In the genomic region with DNA sequence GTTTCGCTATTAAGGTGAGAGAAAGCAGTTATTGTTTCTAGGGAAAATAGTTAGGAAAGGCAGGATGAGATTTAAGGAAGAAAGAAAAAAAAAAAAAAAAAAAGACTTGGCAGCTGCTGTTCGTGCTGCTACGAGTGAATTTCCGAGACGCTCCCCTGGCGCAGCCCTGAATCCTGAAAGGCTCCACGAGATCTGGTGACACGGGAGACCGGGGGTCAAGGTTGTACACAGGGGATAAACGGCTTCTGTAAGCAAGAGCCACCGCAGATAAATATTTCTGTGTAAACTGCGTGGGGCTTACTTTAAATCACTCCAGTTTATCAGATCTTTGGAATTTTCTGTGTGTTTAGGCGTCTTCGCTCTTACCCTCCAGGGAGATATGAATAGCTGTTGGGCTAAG, we compare ENCODE assay signal across 15 mouse cellular contexts. TPM values are rescaled to one million over a fixed set of nuclear protein-coding genes. Genes with fewer than 3 reads are reported as not detected.
DNase-seq lines count a peak whose midpoint lies in the region; ATAC-seq and TF ChIP-seq lines count a peak whose summit lies in the region.
"Had no signal": no experiment of that assay in that cellular context is flagged by ENCODE, and none has a peak within 500 bp of the region (broad histone marks: within the 10 kb centered on the region; RNA-seq: fewer than 3 reads in every experiment).

No protein-coding gene starts in this region.

- peak; percentile 39 for DNase-seq in adrenal gland, postnatal 14 days
- DNase-seq in adrenal gland, adult 18-20 months (ENCODE audit: low spot score in 2 of 2) = no peak
- DNase-seq in limb, embryonic 14.5 days (ENCODE audit: low spot score) = no peak
- DNase-seq in Muller cell, postnatal 12 days (ENCODE audit: inconsistent ontology term) = no peak
- DNase-seq in retina, postnatal 1 day = no peak
- DNase-seq: cerebellum, postnatal 36 days; gastrocnemius, postnatal 25 days; lung, postnatal 14 days; right cerebral cortex, adult 18-20 months had no signal

- no peak for TF ChIP-seq POLR2A in limb, embryonic 14.5 days (IDR thresholded peaks at IDR 0.05; ENCODE audit: borderline replicate concordance, extremely low read depth, insufficient read depth, insufficient read length)

- no peak overlapping the region for H3K27ac ChIP-seq in kidney, embryonic 15.5 days
- H3K27ac ChIP-seq in kidney, embryonic 16.5 days (ENCODE audit: low read length) = no peak overlapping the region
- H3K27ac ChIP-seq in embryonic facial prominence, embryonic 12.5 days = no peak overlapping the region
- H3K27ac ChIP-seq in limb, embryonic 14.5 days (replicated peaks; ENCODE audit: low read depth, low read length) = no peak overlapping the region

- peaks cover 39% of the 10 kb centered on the region for H3K4me1 ChIP-seq in kidney, embryonic 15.5 days
- peaks cover 29% of the 10 kb centered on the region for H3K4me1 ChIP-seq in kidney, embryonic 16.5 days (ENCODE audit: insufficient read depth, low read length)
- H3K4me1 ChIP-seq in embryonic facial prominence, embryonic 12.5 days = peaks cover 8% of the 10 kb centered on the region; the same call in 1 of the 2 replicates
- peaks cover 24% of the 10 kb centered on the region for H3K4me1 ChIP-seq in limb, embryonic 14.5 days (ENCODE audit: control insufficient read depth, insufficient read depth, low read length)

- ATAC-seq in kidney, embryonic 15.5 days (replicated peaks; ENCODE audit: low FRiP score) = no peak
- no peak for ATAC-seq in kidney, embryonic 16.5 days (ENCODE audit: low FRiP score, low TSS enrichment)
- no peak for ATAC-seq in embryonic facial prominence, embryonic 12.5 days (ENCODE audit: insufficient number of reproducible peaks, insufficient read depth, low FRiP score, low TSS enrichment)
- no peak for ATAC-seq in limb, embryonic 14.5 days (ENCODE audit: low FRiP score, low read depth)

- no peak overlapping the region for H3K4me3 ChIP-seq in kidney, embryonic 15.5 days (replicated peaks)
- no peak overlapping the region for H3K4me3 ChIP-seq in kidney, embryonic 16.5 days (ENCODE audit: low read length)
- no peak overlapping the region for H3K4me3 ChIP-seq in embryonic facial prominence, embryonic 12.5 days
- 0 out of 2 replicates have a peak overlapping the region, but pooled peaks have one; percentile 2 for H3K4me3 ChIP-seq in limb, embryonic 14.5 days (replicated peaks; ENCODE audit: low read length)

- WGBS in kidney, embryonic 15.5 days = 52% methylated on average over 14 of the region's 14 CpGs
- WGBS in kidney, embryonic 16.5 days = 52% methylated on average over 14 of the region's 14 CpGs
- WGBS in embryonic facial prominence, embryonic 12.5 days = 50% methylated on average over 14 of the region's 14 CpGs
- 39% methylated on average over 14 of the region's 14 CpGs for WGBS in limb, embryonic 14.5 days

- no peaks in the 10 kb centered on the region for H3K9me3 ChIP-seq in kidney, embryonic 15.5 days (replicated peaks)
- no peaks in the 10 kb centered on the region for H3K9me3 ChIP-seq in kidney, embryonic 16.5 days (ENCODE audit: low read length)
- H3K9me3 ChIP-seq in embryonic facial prominence, embryonic 12.5 days = no peaks in the 10 kb centered on the region
- H3K9me3 ChIP-seq in limb, embryonic 14.5 days (ENCODE audit: control insufficient read depth, low read length) = no peaks in the 10 kb centered on the region

- H3K36me3 ChIP-seq in kidney, embryonic 15.5 days = peaks cover 11% of the 10 kb centered on the region; the same call in 1 of the 2 replicates
- no peaks in the 10 kb centered on the region for H3K36me3 ChIP-seq in kidney, embryonic 16.5 days (ENCODE audit: insufficient read depth, low read length)
- H3K36me3 ChIP-seq in embryonic facial prominence, embryonic 12.5 days = no peaks in the 10 kb centered on the region
- H3K36me3 ChIP-seq in limb, embryonic 14.5 days (ENCODE audit: control insufficient read depth, insufficient read depth, low read length) = no peaks in the 10 kb centered on the region

- H3K27me3 ChIP-seq in kidney, embryonic 15.5 days = no peaks in the 10 kb centered on the region
- H3K27me3 ChIP-seq in kidney, embryonic 16.5 days (ENCODE audit: insufficient read depth, low read length) = no peaks in the 10 kb centered on the region
- H3K27me3 ChIP-seq in embryonic facial prominence, embryonic 12.5 days = no peaks in the 10 kb centered on the region
- no peaks in the 10 kb centered on the region for H3K27me3 ChIP-seq in limb, embryonic 14.5 days (ENCODE audit: control insufficient read depth, insufficient read depth, low read length)

- 0 out of 2 replicates have a peak overlapping the region, but pooled peaks have one; percentile 14 for H3K4me2 ChIP-seq in kidney, embryonic 15.5 days
- H3K4me2 ChIP-seq in kidney, embryonic 16.5 days (replicated peaks; ENCODE audit: low read depth, low read length) = no peak overlapping the region; the same call in 1 of the 2 replicates
- peak overlapping the region; percentile 22; the same call in 1 of the 2 replicates for H3K4me2 ChIP-seq in embryonic facial prominence, embryonic 12.5 days (replicated peaks)
- H3K4me2 ChIP-seq in limb, embryonic 14.5 days (replicated peaks; ENCODE audit: low read depth, low read length, severe bottlenecking) = no peak overlapping the region; the same call in 1 of the 2 replicates

- no peak overlapping the region for H3K9ac ChIP-seq in kidney, embryonic 15.5 days
- H3K9ac ChIP-seq in kidney, embryonic 16.5 days (replicated peaks; ENCODE audit: low read length) = no peak overlapping the region
- H3K9ac ChIP-seq in embryonic facial prominence, embryonic 12.5 days = no peak overlapping the region
- H3K9ac ChIP-seq in limb, embryonic 14.5 days (ENCODE audit: low read depth, low read length, severe bottlenecking) = 0 out of 2 replicates have a peak overlapping the region, but pooled peaks have one; percentile 12

RNA-seq across cellular contexts. Expression of gene Tshz2, which starts 8.7 kb away (rescaled TPM):
- total RNA-seq in adrenal gland, postnatal 14 days (2021) = 49.7 and 56.1 TPM in 2 replicates
- 10 to 100 TPM; 37.8 to 50.7 TPM for total RNA-seq in adrenal gland, adult 18-20 months (2021)
- polyA plus RNA-seq in kidney, embryonic 15.5 days (2015; fragmentation: Nextera tagmentation; extraction: Ambion mirVana) = 14.5 and 17.8 TPM in 2 replicates
- polyA plus RNA-seq in kidney, embryonic 16.5 days (2015; fragmentation: Nextera tagmentation; extraction: Ambion mirVana) = 11.5 and 15.2 TPM in 2 replicates
- polyA plus RNA-seq in embryonic facial prominence, embryonic 12.5 days (2016; fragmentation: Nextera tagmentation; extraction: Ambion mirVana) = 8.8 and 9.1 TPM in 2 replicates
- 28.1 and 29.2 TPM in 2 replicates for polyA plus RNA-seq in limb, embryonic 14.5 days (2012; rRNA removed)
- 7.3 and 9.7 TPM in 2 replicates for polyA plus RNA-seq in limb, embryonic 14.5 days (2014; fragmentation: Nextera tagmentation; extraction: Ambion mirVana)
- total RNA-seq: hematopoietic stem cell, adult 5-6 weeks had no signal

RNA-seq across cellular contexts. Expression of gene Gm11011, which starts 54.0 kb away (rescaled TPM):
- not detected in 2 replicates for total RNA-seq in adrenal gland, postnatal 14 days (2021)
- total RNA-seq in adrenal gland, adult 18-20 months (2021) = not detected
- polyA plus RNA-seq in kidney, embryonic 15.5 days (2015; fragmentation: Nextera tagmentation; extraction: Ambion mirVana) = not detected in 2 replicates
- not detected in 2 replicates for polyA plus RNA-seq in kidney, embryonic 16.5 days (2015; fragmentation: Nextera tagmentation; extraction: Ambion mirVana)
- polyA plus RNA-seq in embryonic facial prominence, embryonic 12.5 days (2016; fragmentation: Nextera tagmentation; extraction: Ambion mirVana) = not detected in 2 replicates
- polyA plus RNA-seq in limb, embryonic 14.5 days (2012; rRNA removed) = not detected in 2 replicates
- polyA plus RNA-seq in limb, embryonic 14.5 days (2014; fragmentation: Nextera tagmentation; extraction: Ambion mirVana) = not detected in 2 replicates
- total RNA-seq: gastrocnemius, postnatal 25 days; hematopoietic stem cell, adult 5-6 weeks; left cerebral cortex, postnatal 25 days had no signal
- polyA plus RNA-seq: large intestine, adult 2 months had no signal

Comparison
In these comparisons a context has a peak if more than half of its experiments do, and no peak if none do; other contexts are left out.
1. H3K4me2 ChIP-seq: peak in kidney, embryonic 15.5 days (single experiment) and embryonic facial prominence, embryonic 12.5 days (single experiment); none in kidney, embryonic 16.5 days (single experiment) and limb, embryonic 14.5 days (single experiment).